Mouse (Mus musculus) gastrocnemius, postnatal 36 days (tissue): ENCODE measurements around the gene Ddx23. TPM values are rescaled to one million over a fixed set of nuclear protein-coding genes. Genes with fewer than 3 reads are reported as not detected.

Experiments used
- DNase-seq, 2 experiments: peaks; one replicate each; pipeline ENCODE4 v3.0.0; 2022
- intact Hi-C: fragments of 180-260 bp; cut with DNase I; formaldehyde crosslinking; loops from one replicate; pipeline ENCODE4 v1.15.1; 2025
- total RNA-seq, 2 experiments: library from RNA; stranded (reverse); gene quantifications; 2 replicates each; pipeline ENCODE4 v1.2.3; 2021

Ddx23 gene
- total RNA-seq, 2 experiments from 2014 or later: 50.0 to 56.2 TPM

GRCm38 (mm10) chr15:98675634-98676250 lies 13.0 kb upstream of the Ddx23 start:
- no peak for DNase-seq
- intact Hi-C loops: no loop called here

- intact Hi-C loops: no loop called here
- no peak for DNase-seq
Measured at GRCm38 (mm10) chr15:98674994-98675545, 12.4 kb upstream of the Ddx23 start.

- intact Hi-C loops: no loop called here
- no peak for DNase-seq
Measured at GRCm38 (mm10) chr15:98674284-98674993, 11.7 kb upstream of the Ddx23 start.

DNA sequence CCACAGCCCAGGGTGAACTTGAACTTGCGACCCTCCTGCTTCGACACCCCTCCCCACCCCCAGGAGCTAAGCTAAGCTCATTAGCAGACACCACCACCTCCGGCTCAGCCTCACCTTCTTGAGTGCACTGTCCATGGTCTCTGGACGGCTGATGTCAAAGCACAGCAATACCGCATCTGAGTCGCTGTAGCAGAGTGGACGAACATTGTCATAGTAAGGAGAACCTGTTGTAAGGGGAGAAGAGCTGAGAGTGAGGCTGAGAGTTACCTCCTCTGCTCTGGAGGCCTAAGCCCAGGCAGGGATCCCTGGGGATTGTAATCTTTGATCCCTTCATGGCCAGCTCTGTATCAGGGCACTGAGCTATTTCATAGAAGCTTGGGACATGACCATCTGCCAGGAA lies 11.0 kb upstream of the Ddx23 start:
- intact Hi-C loops: no loop called here
- no peak for DNase-seq

GRCm38 (mm10) chr15:98672592-98672991 lies 9.9 kb upstream of the Ddx23 start:
- no peak for DNase-seq

DNA sequence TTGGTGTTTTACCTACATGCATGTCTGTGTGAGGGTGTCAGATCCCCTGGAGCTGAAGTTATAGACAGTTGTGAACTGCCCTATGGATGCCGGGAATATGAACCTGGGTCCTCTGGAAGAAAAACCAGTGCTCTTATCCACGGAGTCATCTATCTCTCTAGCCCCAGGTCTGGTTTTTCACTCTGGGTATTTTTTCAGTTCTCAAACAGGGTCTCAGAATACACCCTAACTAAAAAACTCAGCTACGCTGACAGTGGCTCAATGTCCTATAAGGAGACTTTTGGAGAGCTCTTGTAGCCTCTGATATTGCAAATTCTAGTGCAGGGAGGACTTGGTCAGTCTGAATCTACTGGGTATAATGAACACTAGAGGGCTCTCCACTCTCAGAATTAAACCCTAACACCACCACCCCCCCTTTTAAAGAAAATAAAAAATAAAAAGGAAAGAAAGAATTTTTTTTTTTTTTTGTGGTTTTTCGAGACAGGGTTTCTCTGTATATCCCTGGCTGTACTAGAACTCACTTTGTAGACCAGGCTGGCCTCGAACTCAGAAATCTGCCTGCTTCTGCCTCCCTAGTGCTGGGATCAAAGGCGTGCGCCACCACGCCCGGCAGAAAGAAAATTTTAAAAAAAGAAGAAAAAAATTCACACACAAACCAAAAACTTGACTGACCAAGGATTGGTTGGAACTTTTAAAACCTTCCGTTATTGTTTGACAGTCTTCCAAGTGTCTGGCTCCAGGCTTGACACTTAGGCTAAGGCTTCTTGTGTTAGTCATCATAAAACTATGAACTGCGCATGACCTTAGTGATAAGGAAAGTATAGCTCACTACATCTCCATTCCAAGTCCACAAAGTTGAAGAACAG lies 1.6 kb upstream of the Ddx23 start:
- intact Hi-C loops: loop anchor here (1.0 to 5.0 kb wide), 2 partner anchors 35 to 138 kb away; no protein-coding TSS in a partner anchor
- no peak for DNase-seq

More at GRCm38 (mm10) chr15:98672592-98672991, 9.9 kb upstream of the Ddx23 start:
- intact Hi-C loops: no loop called here

DNA sequence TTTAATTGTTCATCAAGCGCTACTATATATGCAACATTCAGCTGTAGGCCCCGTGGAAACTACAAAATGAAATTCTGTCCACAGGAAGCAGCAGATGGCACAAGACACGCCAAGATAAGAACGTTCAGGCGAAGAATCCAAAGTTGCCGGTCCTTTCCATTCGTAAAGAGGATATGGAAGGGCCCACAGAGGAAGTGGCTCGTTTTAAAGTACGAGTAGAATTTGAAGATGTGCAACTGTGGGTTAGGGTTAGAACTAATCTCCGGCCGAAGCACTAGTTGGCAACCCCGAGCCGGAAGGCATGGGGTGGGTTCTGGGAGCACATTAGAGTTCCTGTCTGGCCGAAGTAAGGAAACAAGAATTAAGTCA lies 512 bp downstream of the Ddx23 start:
- DNase-seq: no peak
- intact Hi-C loops: loop anchor here (5.0 kb wide), 1 partner anchor 140 kb away; no protein-coding TSS in a partner anchor

- intact Hi-C loops: no loop called here
- DNase-seq: no peak
Measured at GRCm38 (mm10) chr15:98656982-98657751, 5.5 kb downstream of the Ddx23 start.

DNA sequence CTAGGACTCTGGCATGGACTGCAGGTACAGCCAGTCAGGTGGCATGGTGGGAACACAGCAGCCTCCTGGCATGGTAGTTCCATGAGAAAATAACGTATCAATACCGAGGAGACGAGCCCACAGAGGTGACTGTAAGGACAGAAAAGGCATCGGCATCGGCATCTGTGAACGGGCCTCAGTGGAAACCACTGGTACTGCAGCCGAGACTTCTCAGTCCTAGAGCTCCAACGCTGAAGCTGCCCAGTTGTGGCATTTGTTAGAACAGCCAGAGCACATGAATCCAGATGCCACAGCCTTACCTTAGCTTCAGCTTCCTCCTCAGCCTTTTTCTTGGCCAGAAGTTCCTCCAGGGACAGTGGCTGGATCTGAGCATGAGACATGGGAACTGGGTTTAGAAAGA lies 10.5 kb downstream of the Ddx23 start:
- no peak for DNase-seq
- intact Hi-C loops: no loop called here

- no peak for DNase-seq
- intact Hi-C loops: no loop called here
Measured at GRCm38 (mm10) chr15:98651431-98651830, 11.3 kb downstream of the Ddx23 start.

DNA sequence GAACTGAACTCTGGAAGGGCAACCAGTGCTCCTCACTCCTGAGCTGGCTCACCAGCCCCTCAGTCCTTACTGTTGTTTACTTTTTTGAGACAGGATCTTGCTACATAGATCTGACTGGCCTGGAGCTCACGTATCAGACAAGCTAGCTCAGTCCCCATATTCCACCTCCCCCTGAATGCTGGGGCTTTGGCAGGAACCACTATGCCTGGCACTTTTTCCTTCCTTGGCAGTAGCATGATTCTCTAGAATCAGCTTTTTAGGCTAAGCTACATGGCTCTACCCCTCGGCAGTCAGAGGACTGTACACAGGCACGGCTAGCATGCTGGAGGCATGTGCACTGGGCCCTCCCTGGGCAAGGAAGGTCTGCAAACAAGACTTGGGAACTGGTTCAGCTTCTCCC lies 14.6 kb downstream of the Ddx23 start:
- intact Hi-C loops: no loop called here

GRCm38 (mm10) chr15:98647308-98647707 lies 15.4 kb downstream of the Ddx23 start:
- intact Hi-C loops: no loop called here

More for the DNA sequence above, 14.6 kb downstream of the Ddx23 start:
- no peak for DNase-seq

GRCm38 (mm10) chr15:98646737-98647136 lies 16.0 kb downstream of the Ddx23 start:
- intact Hi-C loops: no loop called here
- DNase-seq: no peak

More at GRCm38 (mm10) chr15:98647308-98647707, 15.4 kb downstream of the Ddx23 start:
- no peak for DNase-seq

DNA sequence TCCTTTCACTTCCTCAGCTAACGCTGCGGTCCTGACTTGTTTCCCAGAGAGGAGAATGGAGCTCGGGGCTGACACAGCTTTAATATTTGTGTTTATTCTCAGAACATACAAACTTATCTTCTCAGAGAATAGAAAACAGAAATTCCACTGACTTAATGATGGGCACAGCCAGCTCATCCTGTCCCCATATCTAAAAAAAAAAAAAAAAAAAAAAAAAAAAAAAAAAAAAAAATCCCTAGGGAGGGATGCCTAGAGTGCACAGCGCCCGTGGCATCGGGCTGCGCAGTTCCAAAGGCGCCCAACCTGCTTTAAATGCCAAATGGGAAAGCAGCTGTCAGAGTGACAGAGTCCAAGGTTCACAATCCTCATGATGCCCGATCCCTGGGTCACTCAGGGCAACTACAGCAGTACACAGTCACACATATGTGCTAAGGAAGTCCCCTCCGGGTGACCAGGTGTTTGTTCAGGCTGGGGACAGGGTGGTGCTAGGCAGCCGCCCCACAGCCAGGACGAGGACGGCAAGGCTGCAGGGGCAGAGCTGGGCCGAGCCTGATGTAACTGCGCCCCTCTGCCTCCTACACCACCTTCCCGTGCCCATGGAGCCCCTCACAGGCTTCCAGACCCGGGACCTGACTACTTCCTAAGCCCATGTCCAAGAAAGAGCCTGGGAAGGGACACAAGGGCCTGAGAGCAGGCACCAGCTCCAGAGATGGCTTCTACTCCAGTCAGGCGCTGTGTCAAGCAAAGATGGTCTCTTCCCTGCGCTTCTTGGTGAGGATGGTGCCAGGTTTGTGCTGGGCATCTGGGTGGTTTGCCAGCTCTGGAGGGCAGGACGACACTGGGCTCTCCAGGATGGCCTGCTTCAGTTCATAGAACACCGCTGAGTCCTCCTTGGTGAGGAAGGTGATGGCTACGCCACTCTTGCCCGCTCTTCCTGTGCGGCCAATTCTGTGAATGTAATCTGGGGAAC lies 17.4 kb downstream of the Ddx23 start:
- intact Hi-C loops: no loop called here
- no peak for DNase-seq

DNA sequence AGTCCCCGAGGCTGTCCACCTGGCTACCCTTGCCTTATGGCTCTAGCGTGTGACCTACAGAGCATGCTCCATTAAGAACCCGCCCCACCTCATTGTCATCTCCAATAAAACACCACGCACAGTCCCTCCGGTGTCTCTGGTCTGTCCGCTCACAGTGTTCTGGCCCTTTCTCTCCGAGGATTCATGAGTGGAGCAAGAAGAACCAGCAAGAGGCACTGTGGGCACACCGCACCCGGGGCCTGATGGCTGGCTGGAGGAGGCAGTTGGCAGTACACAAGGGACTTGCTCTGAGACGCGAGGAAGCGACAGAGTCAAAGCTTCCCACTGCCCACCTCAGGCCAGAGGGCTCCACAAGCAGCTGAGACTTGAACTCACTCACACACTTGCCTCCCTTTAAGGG lies 18.3 kb downstream of the Ddx23 start:
- intact Hi-C loops: no loop called here
- no peak for DNase-seq

DNA sequence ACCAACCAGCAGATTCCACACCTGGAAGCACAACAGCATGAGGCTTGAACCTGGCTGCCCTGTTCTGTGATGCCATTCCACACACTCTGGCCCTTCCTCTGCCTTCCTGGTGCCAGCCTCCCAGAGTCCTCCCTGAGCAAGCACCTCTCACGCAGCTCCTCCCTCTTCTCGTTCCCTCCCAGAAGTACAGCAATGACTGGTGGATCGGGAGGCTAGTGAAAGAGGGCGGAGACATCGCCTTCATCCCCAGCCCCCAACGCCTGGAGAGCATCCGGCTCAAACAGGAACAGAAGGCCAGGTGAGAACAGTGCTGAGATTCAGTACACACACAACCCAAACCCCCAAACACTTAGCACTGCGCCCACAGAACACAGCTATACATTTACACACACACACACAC lies 22.5 kb downstream of the Ddx23 start:
- no peak for DNase-seq
- intact Hi-C loops: no loop called here

DNA sequence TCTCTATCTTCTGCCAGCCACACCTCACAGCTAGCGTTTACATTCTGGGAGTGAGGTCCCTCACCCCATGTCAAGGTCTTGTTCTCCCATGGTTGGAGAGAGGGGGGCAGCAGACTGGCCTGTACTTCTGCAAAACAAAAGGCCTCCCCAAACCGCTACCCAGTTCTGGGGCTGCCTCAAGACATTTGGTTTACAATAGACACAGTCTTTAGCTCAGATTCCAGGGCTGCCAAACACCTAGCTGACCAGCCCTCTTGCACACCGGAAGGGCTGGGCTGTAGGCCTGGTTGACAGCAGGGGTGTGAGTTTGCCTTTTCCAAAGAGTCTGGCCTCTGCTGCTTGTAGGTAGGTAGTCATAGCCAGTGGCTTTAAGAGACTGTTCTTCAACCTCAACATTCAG lies 25.5 kb downstream of the Ddx23 start:
- no peak for DNase-seq
- intact Hi-C loops: no loop called here

GRCm38 (mm10) chr15:98636517-98636916 lies 26.2 kb downstream of the Ddx23 start:
- intact Hi-C loops: no loop called here
- DNase-seq: no peak

DNA sequence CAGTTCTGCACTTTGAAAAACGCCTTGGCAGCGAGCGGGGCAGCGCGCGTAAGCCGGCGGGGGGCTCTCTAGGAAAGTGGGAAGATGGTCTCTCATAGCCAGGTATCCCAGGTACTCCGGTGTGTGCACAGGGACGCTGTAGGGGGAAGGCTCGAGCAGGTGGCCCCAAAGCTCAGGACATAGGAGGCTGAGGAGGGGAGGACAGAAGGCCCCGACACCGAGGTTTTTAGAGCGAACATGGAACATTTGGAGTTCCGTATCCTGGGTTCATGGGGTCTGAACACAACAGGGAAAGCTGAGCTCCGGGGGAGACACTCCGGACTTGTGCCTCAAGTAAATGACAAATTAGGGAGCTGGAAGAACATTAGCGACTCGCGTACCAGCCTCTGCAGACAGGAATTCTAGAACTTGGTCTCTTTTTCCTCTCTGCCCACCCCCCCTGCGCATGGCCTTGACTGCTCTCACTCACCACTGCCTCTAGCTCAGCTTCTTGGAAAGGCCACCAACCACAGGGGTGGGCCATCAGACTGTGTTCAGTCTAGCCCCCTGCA lies 27.3 kb downstream of the Ddx23 start:
- intact Hi-C loops: no loop called here
- no peak for DNase-seq
